Mouse (Mus musculus) midbrain, postnatal 0 days (tissue): ENCODE data around the gene Sct. TPM values are rescaled to one million over a fixed set of nuclear protein-coding genes. Genes with fewer than 3 reads are reported as not detected.

Source experiments
- ATAC-seq: fragments of 200-750 bp; cut with Nextera tagmentation; 2 replicates; pipeline ENCODE4 v1.8.0; 2017; ENCODE audit warnings: moderate number of reproducible peaks, mild to moderate bottlenecking, moderate TSS enrichment, moderate library complexity; ENCODE audit not compliant: low FRiP score
- DNase-seq: peaks from one replicate; pipeline ENCODE4 v3.0.0-alpha.2; 2015; ENCODE audit warnings: low spot score
- H3K27ac ChIP-seq: fragments of 300-500 bp; sonication (generic); 2 replicates; pipeline ENCODE4 v1.5.1; 2014; ENCODE audit warnings: low read depth, mild to moderate bottlenecking, low read length, mixed read lengths
- H3K27me3 ChIP-seq: fragments of 300-500 bp; sonication (generic); 2 replicates; pipeline ENCODE4 v1.6.1; 2014; ENCODE audit warnings: low read length, control low read depth, mixed read lengths; ENCODE audit not compliant: insufficient read depth
- H3K36me3 ChIP-seq: fragments of 300-500 bp; sonication (generic); 2 replicates; pipeline ENCODE4 v1.6.1; 2014; ENCODE audit warnings: low read length, control low read depth, mixed read lengths; ENCODE audit not compliant: insufficient read depth
- H3K4me1 ChIP-seq: fragments of 300-500 bp; sonication (generic); 2 replicates; pipeline ENCODE4 v1.6.1; 2014; ENCODE audit warnings: mild to moderate bottlenecking, control low read depth, antibody characterized with exemption, low read length, mixed read lengths; ENCODE audit not compliant: insufficient read depth
- H3K4me2 ChIP-seq: fragments of 300-500 bp; sonication (generic); 2 replicates; pipeline ENCODE4 v1.6.1; 2014; ENCODE audit warnings: low read depth, mild to moderate bottlenecking, low read length, mixed read lengths; ENCODE audit not compliant: poor library complexity, severe bottlenecking
- H3K4me3 ChIP-seq: fragments of 300-500 bp; sonication (generic); 2 replicates; pipeline ENCODE4 v1.5.1; 2014; ENCODE audit warnings: low read depth, mild to moderate bottlenecking, low read length, moderate library complexity
- H3K9ac ChIP-seq: fragments of 300-500 bp; sonication (generic); replicated peaks from 2 replicates; pipeline ENCODE4 v1.6.1; 2014; ENCODE audit warnings: mild to moderate bottlenecking, low read length, moderate library complexity, mixed read lengths; ENCODE audit not compliant: poor library complexity, severe bottlenecking
- H3K9me3 ChIP-seq: fragments of 300-500 bp; sonication (generic); 2 replicates; pipeline ENCODE4 v1.6.1; 2016; ENCODE audit warnings: low read length, control low read depth
- CTCF ChIP-seq: IDR thresholded peaks from 2 replicates; pipeline ENCODE4 v1.5.1; 2016; ENCODE audit warnings: antibody characterized with exemption, mild to moderate bottlenecking
- WGBS: fragments of 180-500 bp; shearing (Covaris S2); extraction: QIAGEN DNeasy Blood & Tissue Kit; methylation state at CpG from one replicate; pipeline ENCODE4 v1.1.7; 2014; 5-methylcytosine and 5-hydroxymethylcytosine counted together
- polyA plus RNA-seq: library from polyadenylated mRNA; unstranded; fragments of >200 nt; fragmentation: Nextera tagmentation; extraction: Ambion mirVana; gene quantifications from 2 replicates; pipeline ENCODE4 v1.2.1, GENCODE M21; 2015
- total RNA-seq: library from RNA; depleted of rRNA; stranded (reverse); fragments of >200 nt; gene quantifications from 2 replicates; pipeline ENCODE4 v1.2.3, GENCODE M21; 2014

Sct gene
- total and polyA plus RNA-seq, 2 experiments from 2014 or later, result 1.5 to 3.3 TPM

DNA sequence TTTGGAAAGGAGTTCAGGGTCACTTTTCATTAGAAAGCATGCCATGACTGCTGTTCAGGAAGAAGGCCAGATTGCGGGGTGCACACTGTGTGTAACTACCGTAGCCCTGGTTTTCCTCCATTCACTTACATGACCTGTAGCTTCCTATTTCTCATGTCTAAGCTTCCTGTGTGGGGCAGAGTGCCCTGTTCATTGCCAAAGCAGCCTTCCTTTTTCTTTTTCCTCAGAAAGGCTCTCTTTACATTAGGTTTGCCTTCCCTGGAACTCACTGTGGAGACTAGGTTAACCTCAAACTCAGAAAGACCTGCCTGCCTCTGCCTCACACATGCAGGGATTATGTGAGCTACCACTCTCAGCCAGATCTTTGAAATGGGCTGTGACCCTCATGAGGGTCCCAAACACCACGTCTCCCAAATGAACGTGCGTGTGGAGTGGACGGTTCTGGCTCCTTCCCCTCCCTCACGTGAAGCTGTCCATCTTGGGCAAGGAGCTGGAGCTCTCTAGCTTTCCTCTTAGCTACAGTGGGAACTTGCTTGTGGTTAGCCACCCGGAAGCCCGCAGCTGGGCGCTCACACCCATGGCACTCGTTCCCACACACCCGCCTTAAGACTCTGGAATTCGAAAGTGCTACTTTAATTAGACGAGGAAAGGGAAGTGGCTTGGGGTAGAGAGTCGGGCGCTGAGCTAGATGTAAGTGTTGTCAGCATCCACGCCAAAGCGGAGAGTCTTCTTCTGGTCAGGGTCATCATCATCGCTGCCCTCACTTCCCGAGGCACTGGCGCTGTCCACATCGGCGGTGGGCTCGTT is 10.3 kb downstream of the Sct start:
- H3K9me3 ChIP-seq, result no peaks in the 10 kb centered on the region
- no peak overlapping the region for H3K4me3 ChIP-seq
- H3K4me2 ChIP-seq, result no peak overlapping the region
- no peak for ATAC-seq
- H3K9ac ChIP-seq, result no peak overlapping the region
- no peak for DNase-seq
- H3K27me3 ChIP-seq, result no peaks in the 10 kb centered on the region
- H3K36me3 ChIP-seq, result peaks cover 5% of the 10 kb centered on the region
- no peak for TF ChIP-seq CTCF
- H3K4me1 ChIP-seq, result no peaks in the 10 kb centered on the region
- H3K27ac ChIP-seq, result no peak overlapping the region
- WGBS, result 80% methylated on average over 24 of the region's 24 CpGs

DNA sequence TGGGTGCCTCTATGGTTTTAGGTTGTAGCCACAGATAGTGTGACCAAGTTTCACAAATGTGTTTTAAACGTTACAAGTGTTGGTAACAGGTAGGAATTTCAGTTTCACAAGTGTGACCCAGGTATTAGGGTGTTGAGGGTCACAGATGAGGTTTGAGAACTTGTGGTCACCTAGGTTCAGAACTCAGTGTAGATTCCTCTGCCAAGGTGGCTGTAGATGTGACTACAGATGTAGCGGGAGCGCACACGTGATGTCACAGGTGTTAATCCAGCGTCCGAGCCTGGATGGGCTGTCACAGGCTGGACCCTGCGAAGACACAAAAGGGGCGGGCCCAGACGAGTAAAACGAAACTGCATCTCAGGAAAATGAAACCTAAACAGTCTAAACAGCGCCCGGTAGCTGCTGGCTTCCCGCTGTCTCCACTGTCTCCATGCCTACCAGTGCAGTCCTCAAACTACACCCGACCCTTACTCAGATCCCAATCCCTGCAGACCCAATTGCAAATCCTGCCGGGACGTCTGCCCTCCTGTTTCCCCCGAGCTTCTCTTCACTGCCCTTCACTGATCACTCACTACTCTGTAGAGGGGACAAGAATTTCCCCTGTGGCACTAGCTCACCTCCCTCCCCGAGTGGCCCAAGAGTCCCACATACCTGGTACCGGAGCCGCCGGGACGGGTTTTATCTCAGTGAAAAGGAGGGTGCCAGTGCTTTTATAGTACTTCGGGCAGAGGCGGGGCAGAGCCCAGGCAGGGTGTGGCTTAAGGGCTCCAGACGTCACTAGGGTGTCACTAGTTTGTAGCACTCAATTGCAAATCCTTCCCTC is 13.0 kb downstream of the Sct start, which contains the start of gene Irf7:
Irf7 (minus strand) TSS at position 743 of the 823 bp plus-strand sequence.
- H3K27ac ChIP-seq, result no peak within 1 kb of the TSS
- ATAC-seq, result no peak
- peak; percentile 11 for DNase-seq
- H3K36me3 ChIP-seq, result peaks cover 32% of the 10 kb centered on the region
- no peaks in the 10 kb centered on the region for H3K27me3 ChIP-seq
- H3K4me2 ChIP-seq, result peak within 1 kb of the TSS; percentile 37
- H3K9ac ChIP-seq, result 0 out of 2 replicates have a peak within 1 kb of the TSS, but pooled peaks have one; percentile 0
- 12% methylated on average over 25 of the region's 25 CpGs for WGBS
- TF ChIP-seq CTCF, result no peak
- no peaks in the 10 kb centered on the region for H3K4me1 ChIP-seq
- H3K9me3 ChIP-seq, result no peaks in the 10 kb centered on the region
- peak within 1 kb of the TSS; percentile 21; the same call in 1 of the 2 replicates for H3K4me3 ChIP-seq

DNA sequence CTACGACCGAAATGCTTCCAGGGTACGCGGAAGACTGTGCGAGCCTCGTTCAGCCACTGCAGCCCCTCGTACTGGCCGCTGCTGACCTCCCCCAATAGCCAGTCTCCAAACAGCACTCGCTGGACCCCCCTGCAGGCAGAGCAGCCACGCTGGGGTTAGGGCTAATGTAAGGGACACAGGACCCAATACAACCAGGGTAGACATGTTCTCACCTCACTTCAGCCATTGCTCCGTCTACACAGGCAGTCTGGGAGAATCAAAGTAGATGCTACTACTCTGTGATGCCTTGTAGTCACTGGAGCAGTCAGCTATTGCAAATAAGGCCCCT is 13.6 kb downstream of the Sct start:
- no peak overlapping the region for H3K4me3 ChIP-seq
- WGBS, result 39% methylated on average over 11 of the region's 11 CpGs
- ATAC-seq, result no peak
- no peaks in the 10 kb centered on the region for H3K27me3 ChIP-seq
- H3K4me1 ChIP-seq, result no peaks in the 10 kb centered on the region
- TF ChIP-seq CTCF, result no peak
- no peaks in the 10 kb centered on the region for H3K9me3 ChIP-seq
- no peak for DNase-seq
- no peak overlapping the region for H3K27ac ChIP-seq
- H3K4me2 ChIP-seq, result peak overlapping the region; percentile 37; the same call in 1 of the 2 replicates
- H3K9ac ChIP-seq, result no peak overlapping the region
- H3K36me3 ChIP-seq, result peaks cover 38% of the 10 kb centered on the region

DNA sequence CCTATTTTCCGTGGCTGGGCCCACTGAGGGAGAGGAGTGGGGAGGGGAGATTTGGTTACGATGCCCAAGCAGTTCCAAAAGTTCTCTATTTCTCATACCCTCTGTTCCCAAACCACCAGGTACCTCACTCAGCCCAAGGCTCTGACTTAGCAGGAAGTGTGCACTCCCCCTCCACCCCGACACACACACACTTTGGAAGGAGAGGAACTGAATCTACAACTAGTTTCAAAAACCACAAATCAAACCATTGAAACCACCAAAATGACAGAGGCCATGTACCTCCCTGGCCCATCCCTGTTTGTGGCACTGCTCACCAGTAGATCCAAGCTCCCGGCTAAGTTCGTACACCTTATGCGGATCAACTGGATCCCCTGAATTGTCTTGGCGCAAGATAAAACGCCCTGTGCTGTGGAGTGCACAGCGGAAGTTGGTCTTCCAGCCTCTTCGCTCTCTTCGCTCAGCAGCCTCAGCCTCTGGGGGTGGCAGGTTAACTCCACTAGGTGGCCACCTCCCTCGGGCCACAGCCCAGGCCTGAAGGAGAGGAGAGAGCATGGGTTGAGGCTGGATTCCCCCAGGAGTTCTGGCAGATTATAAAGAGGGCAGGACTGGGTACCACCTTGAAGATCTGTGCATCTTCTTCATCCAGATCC is 14.0 kb downstream of the Sct start:
- no peaks in the 10 kb centered on the region for H3K27me3 ChIP-seq
- H3K4me1 ChIP-seq, result no peaks in the 10 kb centered on the region
- 33% methylated on average over 12 of the region's 12 CpGs for WGBS
- ATAC-seq (no peak), DNase-seq (peak; percentile 19)
- H3K4me3 ChIP-seq, result no peak overlapping the region
- no peak overlapping the region for H3K4me2 ChIP-seq
- no peak overlapping the region for H3K27ac ChIP-seq
- peak; percentile 60 for TF ChIP-seq CTCF
- no peak overlapping the region for H3K9ac ChIP-seq
- no peaks in the 10 kb centered on the region for H3K9me3 ChIP-seq
- peaks cover 43% of the 10 kb centered on the region for H3K36me3 ChIP-seq

DNA sequence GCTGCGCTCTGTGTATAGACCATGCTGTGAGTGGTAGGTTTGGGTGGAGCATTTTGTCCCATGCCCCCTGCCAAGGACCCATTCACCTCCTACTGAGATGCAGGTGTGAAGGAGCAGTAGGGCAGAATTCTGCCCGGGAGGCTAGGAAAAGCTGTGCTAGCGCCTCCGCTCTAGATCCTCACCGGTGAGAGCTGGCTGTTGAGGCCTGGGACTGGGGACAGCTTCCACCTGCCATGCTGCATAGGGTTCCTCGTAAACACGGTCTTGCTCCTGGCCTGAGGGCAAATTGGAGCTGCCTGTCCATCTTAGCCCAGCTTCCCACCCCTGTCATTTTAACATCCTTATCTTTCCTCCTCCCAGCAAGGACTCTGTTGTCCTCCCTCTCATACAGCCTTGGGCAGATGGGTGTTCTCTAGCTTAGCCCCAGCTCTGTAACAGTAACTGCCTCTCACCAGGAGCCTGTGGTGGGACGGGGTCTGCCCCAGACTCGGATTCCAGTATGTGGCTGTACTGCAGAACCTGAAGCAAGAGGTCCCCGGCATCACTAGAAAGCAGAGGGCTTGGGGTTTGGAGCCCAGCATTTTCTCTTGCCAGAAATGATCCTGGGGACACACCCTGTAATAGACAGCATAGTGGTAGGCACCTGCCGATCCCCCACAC is 14.8 kb downstream of the Sct start:
- no peak overlapping the region for H3K4me3 ChIP-seq
- no peak overlapping the region for H3K27ac ChIP-seq
- no peaks in the 10 kb centered on the region for H3K9me3 ChIP-seq
- no peak for TF ChIP-seq CTCF
- no peaks in the 10 kb centered on the region for H3K27me3 ChIP-seq
- WGBS, result 79% methylated on average over 11 of the region's 11 CpGs
- no peak overlapping the region for H3K4me2 ChIP-seq
- DNase-seq (no peak), ATAC-seq (no peak)
- H3K36me3 ChIP-seq, result peaks cover 50% of the 10 kb centered on the region
- no peaks in the 10 kb centered on the region for H3K4me1 ChIP-seq
- no peak overlapping the region for H3K9ac ChIP-seq
